Mouse (Mus musculus) spleen, adult 2 months (tissue): ENCODE measurements around the gene Ankrd63. TPM values are rescaled to one million over a fixed set of nuclear protein-coding genes. Genes with fewer than 3 reads are reported as not detected.
A peak's percentile ranks its signal among the peaks of the same experiment; 100 is the strongest.

ENCODE experiments used
- DNase-seq, 2 experiments: peaks; one replicate each; pipeline versions ENCODE4 v3.0.0 to v3.0.0-alpha.2; 2012 to 2021; ENCODE audit warnings: low spot score in 2 of 2, low read depth in 1 of 2
- H3K27ac ChIP-seq: fragments of 200-500 bp; 2 replicates; pipeline ENCODE4 v1.5.1; 2012; ENCODE audit warnings: low read length, inconsistent platforms; ENCODE audit not compliant: insufficient read depth
- H3K27me3 ChIP-seq: fragments of 200-500 bp; 2 replicates; pipeline ENCODE4 v1.6.1; 2012; ENCODE audit warnings: mild to moderate bottlenecking, moderate library complexity, low read length, inconsistent platforms; ENCODE audit not compliant: control insufficient read depth, insufficient read depth
- H3K36me3 ChIP-seq: fragments of 200-500 bp; 2 replicates; pipeline ENCODE4 v1.6.1; 2012; ENCODE audit warnings: mild to moderate bottlenecking, low read length, inconsistent platforms; ENCODE audit not compliant: control insufficient read depth, insufficient read depth
- H3K4me1 ChIP-seq: fragments of 200-500 bp; 2 replicates; pipeline ENCODE4 v1.6.1; 2011; ENCODE audit warnings: inconsistent platforms; ENCODE audit not compliant: control insufficient read depth, insufficient read depth, insufficient read length
- H3K4me3 ChIP-seq: fragments of 200-500 bp; 2 replicates; pipeline ENCODE4 v1.5.1; 2011; ENCODE audit warnings: mild to moderate bottlenecking, inconsistent platforms; ENCODE audit not compliant: insufficient read depth, insufficient read length; ENCODE audit errors: extremely low read depth
- CTCF ChIP-seq: fragments of 200-500 bp; IDR thresholded peaks from 2 replicates; pipeline ENCODE4 v1.5.1; 2011; ENCODE audit warnings: mild to moderate bottlenecking, inconsistent platforms; ENCODE audit not compliant: insufficient read depth, insufficient read length, insufficient replicate concordance; ENCODE audit errors: extremely low read depth
- POLR2A ChIP-seq: fragments of 200-500 bp; IDR thresholded peaks from 2 replicates; pipeline ENCODE4 v1.6.1; 2011; ENCODE audit warnings: low read depth, low read length, inconsistent platforms
- WGBS: fragments of 180-500 bp; shearing (Covaris S2); methylation state at CpG from one replicate; pipeline ENCODE4 v1.1.7; 2018; 5-methylcytosine and 5-hydroxymethylcytosine counted together
- polyA plus RNA-seq: library from polyadenylated mRNA; depleted of rRNA; stranded (reverse); fragments of >200 nt; gene quantifications from 2 replicates; pipeline ENCODE4 v1.2.3, GENCODE M21; 2012

Gene Ankrd63
- polyA plus RNA-seq, 1 experiment: 0.02 TPM

DNA sequence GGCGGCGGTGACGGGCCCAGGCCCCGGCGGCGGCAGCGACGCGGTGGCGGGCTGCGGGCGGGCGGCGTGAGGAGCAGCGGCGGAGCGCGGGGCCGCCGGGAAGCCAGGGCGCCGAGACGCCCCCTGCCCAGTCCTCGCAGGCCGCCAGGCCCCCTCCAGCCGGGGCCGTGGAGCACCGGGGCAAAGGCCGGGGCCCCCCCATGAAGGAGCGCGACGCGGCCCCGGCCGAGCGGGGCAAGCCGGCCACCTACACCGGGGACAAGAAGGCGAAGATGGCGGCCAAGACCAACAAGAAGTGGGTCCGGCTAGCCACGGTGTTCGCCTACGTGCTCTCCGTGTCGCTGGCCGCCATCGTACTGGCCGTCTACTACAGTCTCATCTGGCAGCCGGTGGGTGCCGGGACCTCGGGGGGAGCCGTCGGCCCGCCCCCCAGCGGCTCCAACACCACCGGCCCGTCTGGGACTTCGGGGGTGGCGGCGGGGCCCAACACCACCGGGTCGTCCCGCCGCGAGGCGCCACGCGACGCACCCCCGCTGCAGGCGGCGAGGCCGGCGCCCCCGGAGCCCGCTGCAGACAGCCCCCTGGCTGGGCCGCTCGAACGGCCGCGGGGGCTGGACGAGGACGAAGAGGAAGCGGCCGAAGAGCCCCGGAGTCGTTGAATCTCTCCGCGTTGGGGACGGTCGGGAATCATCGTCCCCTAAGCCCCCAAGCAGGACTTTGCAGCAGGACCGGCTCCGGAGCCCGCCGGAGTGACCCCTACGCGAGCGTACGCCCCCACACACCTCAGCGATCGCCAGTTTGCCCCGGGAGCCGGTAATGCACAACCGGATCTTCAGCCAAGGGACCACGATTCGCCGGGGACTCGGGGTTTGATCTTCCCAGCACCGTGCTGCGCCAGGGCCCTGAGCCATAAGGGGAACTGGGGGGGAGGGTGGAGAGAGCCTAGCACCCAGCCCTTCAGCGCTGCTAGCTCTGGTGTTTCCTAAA, 42.4 kb upstream of the Ankrd63 start:
- TF ChIP-seq CTCF (no peak), POLR2A (no peak)
- peaks cover 13% of the 10 kb centered on the region for H3K4me1 ChIP-seq
- H3K27me3 ChIP-seq: no peaks in the 10 kb centered on the region
- peak overlapping the region; percentile 95 for H3K4me3 ChIP-seq
- DNase-seq: peak in 1 of 2 experiments; percentile 36
- no peaks in the 10 kb centered on the region; the same call in 1 of the 2 replicates for H3K36me3 ChIP-seq
- peak overlapping the region; percentile 33; the same call in 1 of the 2 replicates for H3K27ac ChIP-seq
- 2% methylated on average over 81 of the region's 113 CpGs for WGBS

DNA sequence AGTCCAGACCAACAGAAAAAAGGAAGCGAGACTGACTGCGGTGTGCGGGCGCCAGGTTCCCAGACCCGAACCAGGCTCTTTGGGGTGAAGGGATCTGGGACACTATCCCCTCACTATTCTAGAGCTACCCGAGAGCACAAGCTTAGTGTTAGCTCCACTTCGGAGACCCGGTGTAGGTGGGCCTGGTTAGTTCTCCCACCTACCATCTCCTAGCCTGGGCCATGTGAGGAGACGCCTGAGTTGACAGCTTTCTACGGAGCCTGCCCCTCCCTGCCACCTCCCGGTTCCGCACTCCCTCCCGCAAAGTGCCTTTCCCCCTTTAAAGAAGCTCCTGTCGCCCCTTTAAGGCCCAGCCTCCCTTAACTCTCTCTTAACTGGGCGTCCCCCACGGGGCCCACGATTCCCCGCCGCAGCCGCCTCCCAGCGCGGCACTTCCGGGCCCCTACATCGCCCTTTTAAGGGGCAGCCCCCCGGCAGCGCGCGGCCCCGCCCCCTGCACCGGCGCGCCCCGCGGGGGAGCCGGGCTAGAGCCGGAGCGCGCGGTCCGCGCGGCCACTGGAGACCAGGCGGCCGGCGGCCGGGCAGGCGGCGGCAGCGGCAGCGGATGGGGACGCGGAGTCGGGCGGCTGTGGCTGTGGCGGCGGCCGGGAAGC, 41.6 kb upstream of the Ankrd63 start, which contains the start of gene Inafm2:
Gene Inafm2, plus strand, starts transcription at position 527 of the 653 bp plus-strand sequence.
- H3K4me1 ChIP-seq: peaks cover 13% of the 10 kb centered on the region
- no peaks in the 10 kb centered on the region for H3K27me3 ChIP-seq
- WGBS: 13% methylated on average over 56 of the region's 57 CpGs
- no peaks in the 10 kb centered on the region; the same call in 1 of the 2 replicates for H3K36me3 ChIP-seq
- H3K4me3 ChIP-seq: peak within 1 kb of the TSS; percentile 95
- DNase-seq: peak; percentile 57 to 92
- TF ChIP-seq POLR2A (peak; percentile 15; the same call in 1 of the 2 replicates), CTCF (no peak)
- H3K27ac ChIP-seq: peak within 1 kb of the TSS; percentile 33; the same call in 1 of the 2 replicates

DNA sequence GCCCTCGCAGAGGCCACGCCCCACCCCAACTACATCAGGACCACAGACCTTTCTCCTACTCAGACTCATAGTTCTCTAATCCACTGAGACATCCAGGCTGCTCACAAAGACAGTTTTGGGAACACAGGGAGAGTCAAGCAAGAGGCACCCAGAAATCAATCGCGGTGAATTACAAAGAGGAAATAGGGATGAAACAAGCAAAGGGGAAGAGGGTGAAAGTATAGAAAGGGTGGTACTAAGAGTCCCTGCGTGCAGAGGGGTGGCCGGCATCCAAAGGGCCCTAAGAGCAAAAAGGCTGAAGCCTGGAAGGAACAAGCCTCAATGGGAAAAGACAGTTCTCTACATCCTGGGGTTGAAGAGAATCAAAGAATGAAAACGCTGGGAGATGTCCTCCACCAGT, 40.9 kb upstream of the Ankrd63 start:
- WGBS: 18% methylated on average over 7 of the region's 7 CpGs
- H3K27ac ChIP-seq: no peak overlapping the region
- peak overlapping the region; percentile 95; the same call in 1 of the 2 replicates for H3K4me3 ChIP-seq
- H3K27me3 ChIP-seq: no peaks in the 10 kb centered on the region
- no peaks in the 10 kb centered on the region; the same call in 1 of the 2 replicates for H3K36me3 ChIP-seq
- no peak for DNase-seq
- TF ChIP-seq POLR2A (no peak), CTCF (no peak)
- H3K4me1 ChIP-seq: peaks cover 13% of the 10 kb centered on the region

DNA sequence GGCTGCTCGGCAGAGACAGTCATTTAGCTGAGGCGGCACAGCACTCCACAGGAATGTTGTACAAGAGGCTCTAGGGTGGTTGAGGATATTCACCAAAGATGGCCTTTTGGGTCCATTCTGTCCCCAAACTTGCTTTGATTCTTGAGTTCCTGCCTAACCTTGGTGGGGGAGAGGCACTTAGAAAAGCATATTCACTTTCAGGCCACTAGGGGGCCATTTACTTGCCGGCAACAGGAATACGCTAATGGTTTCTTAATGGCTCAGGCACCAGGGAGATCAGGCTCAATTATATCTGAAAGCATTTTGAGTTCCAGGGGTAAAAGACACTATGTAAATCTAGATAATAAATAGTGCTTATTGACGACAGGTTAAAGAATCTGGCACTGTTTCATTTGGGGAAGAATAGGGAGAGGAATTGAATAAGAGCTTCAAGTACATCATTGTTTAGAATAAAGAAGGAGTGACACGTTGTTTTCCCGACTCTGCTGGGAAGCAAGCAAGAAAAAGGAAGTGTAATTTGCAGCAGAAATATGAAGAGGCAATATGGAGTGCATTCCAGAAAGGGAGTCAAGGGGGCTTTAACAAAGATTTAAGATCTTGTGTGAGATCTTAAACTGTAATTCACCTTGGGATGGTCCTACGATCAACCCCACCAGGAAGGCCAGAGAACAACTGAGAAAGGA, 39.6 kb upstream of the Ankrd63 start:
- Histone ChIP-seq H3K4me3 (no peak overlapping the region), H3K27ac (no peak overlapping the region), H3K4me1 (peaks cover 13% of the 10 kb centered on the region), H3K27me3 (no peaks in the 10 kb centered on the region), H3K36me3 (no peaks in the 10 kb centered on the region)
- DNase-seq: peak; percentile 36 to 37
- WGBS: 29% methylated on average over 8 of the region's 8 CpGs
- TF ChIP-seq CTCF (peak; percentile 20; the same call in 1 of the 2 replicates), POLR2A (no peak)

DNA sequence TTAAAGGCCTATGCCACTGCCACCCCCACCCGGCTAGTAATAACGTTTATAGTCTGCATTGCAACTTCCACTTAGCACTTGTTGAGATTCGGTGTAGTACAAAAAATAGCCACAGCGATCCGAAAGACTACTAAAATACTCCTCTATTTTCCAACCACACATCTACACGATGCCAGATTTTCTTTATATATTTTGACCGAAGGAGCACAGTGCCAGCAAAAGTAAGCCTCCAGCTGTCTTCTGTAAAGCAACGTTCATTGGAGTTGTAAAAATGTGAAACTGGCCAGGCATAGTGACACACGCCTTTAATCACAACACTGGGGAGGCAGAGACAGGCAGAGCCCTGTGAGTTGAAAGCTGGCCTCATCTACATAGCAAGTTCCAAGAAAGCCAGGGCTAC, 37.4 kb upstream of the Ankrd63 start:
- no peak for DNase-seq
- 71% methylated on average over 9 of the region's 9 CpGs for WGBS
- H3K27ac ChIP-seq: no peak overlapping the region
- no peaks in the 10 kb centered on the region for H3K36me3 ChIP-seq
- H3K27me3 ChIP-seq: no peaks in the 10 kb centered on the region
- H3K4me1 ChIP-seq: peaks cover 5% of the 10 kb centered on the region; the same call in 1 of the 2 replicates
- H3K4me3 ChIP-seq: no peak overlapping the region
- TF ChIP-seq POLR2A: no peak
- TF ChIP-seq CTCF: no peak

DNA sequence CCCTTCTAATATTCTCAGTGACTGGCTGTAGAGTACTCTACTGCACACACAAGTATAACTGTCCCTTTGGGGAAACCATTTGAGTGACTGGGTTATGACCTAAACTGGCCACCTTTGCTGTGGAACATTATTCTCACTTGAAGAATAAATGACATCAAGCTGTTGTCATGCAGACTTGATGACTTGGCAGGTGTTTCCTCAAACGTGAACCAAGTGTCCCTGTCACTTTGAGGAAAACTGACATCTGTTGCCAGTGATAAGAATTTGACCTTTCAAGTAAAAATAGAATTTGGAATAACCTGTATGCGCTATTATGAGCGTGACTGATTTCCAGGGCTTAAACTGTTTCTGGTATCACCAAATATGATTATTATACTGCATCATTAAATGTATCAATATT, 36.6 kb upstream of the Ankrd63 start:
- Histone ChIP-seq H3K27ac (no peak overlapping the region), H3K27me3 (no peaks in the 10 kb centered on the region), H3K4me3 (no peak overlapping the region), H3K4me1 (peaks cover 5% of the 10 kb centered on the region; the same call in 1 of the 2 replicates), H3K36me3 (no peaks in the 10 kb centered on the region)
- no peak for DNase-seq
- 42% methylated on average over 3 of the region's 3 CpGs for WGBS
- TF ChIP-seq CTCF (no peak), POLR2A (no peak)

DNA sequence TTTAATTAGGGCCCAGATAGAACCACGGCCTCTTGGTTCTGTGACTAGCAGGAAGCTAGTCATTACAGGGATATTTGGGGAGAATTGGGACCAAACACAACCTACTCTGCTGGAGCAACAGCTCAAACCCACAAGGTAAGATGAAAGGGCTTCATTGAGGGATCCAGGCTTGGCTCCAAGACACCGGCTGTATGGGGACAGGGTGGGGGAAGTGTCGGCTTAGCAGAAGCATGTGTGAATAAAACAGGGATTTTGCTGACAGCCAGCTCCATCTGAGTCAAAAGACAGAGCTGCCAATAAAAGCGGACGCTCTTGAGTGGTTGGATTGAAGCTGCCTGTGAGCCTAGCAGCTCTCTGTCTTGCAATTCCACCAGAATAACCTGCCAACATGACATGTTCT, 29.6 kb upstream of the Ankrd63 start:
- DNase-seq: no peak
- 86% methylated on average over 5 of the region's 5 CpGs for WGBS
- Histone ChIP-seq H3K4me3 (no peak overlapping the region), H3K27me3 (no peaks in the 10 kb centered on the region), H3K4me1 (peaks cover 16% of the 10 kb centered on the region), H3K36me3 (no peaks in the 10 kb centered on the region), H3K27ac (no peak overlapping the region)
- no peak for TF ChIP-seq CTCF
- TF ChIP-seq POLR2A: no peak
